Mouse (Mus musculus) brain, embryonic 14.5 days (tissue): Measurements from ENCODE around the gene Acd.

Source experiments
- CTCF ChIP-seq: fragments of 200-500 bp; IDR thresholded peaks from 2 replicates; pipeline ENCODE4 v1.5.1; 2012; ENCODE audit warnings: inconsistent platforms, mild to moderate bottlenecking, moderate library complexity, borderline replicate concordance; ENCODE audit not compliant: insufficient read depth, insufficient read length; ENCODE audit errors: extremely low read depth
- POLR2A ChIP-seq: fragments of 200-500 bp; IDR thresholded peaks from 2 replicates; pipeline ENCODE4 v1.6.1; 2012; ENCODE audit warnings: mild to moderate bottlenecking, inconsistent platforms, borderline replicate concordance; ENCODE audit not compliant: poor library complexity, insufficient read depth, insufficient read length, severe bottlenecking; ENCODE audit errors: extremely low read depth

- no peak for TF ChIP-seq POLR2A
- TF ChIP-seq CTCF, result peak; percentile 55; the same call in 1 of the 2 replicates
These were observed 39.7 kb downstream of the Acd start for GRCm38 (mm10) chr8:105661167-105661566.
